Mouse (Mus musculus) embryonic facial prominence, embryonic 12.5 days (tissue): ENCODE results near the gene Tmem183a. TPM values are rescaled to one million over a fixed set of nuclear protein-coding genes. Genes with fewer than 3 reads are reported as not detected.

Source experiments
- ATAC-seq: fragments of 200-750 bp; cut with Nextera tagmentation; 2 replicates; pipeline ENCODE4 v1.8.0; 2017; ENCODE audit not compliant: insufficient number of reproducible peaks, insufficient read depth, low FRiP score, low TSS enrichment
- H3K27ac ChIP-seq: fragments of 300-500 bp; sonication (generic); 2 replicates; pipeline ENCODE4 v1.5.1; 2016; ENCODE audit warnings: mild to moderate bottlenecking
- H3K27me3 ChIP-seq: fragments of 300-500 bp; sonication (generic); 2 replicates; pipeline ENCODE4 v1.6.1; 2016; ENCODE audit warnings: mild to moderate bottlenecking, moderate library complexity
- H3K36me3 ChIP-seq: fragments of 300-500 bp; sonication (generic); 2 replicates; pipeline ENCODE4 v1.6.1; 2016; ENCODE audit warnings: mild to moderate bottlenecking
- H3K4me1 ChIP-seq: fragments of 300-500 bp; sonication (generic); 2 replicates; pipeline ENCODE4 v1.6.1; 2016
- H3K4me2 ChIP-seq: fragments of 300-500 bp; sonication (generic); replicated peaks from 2 replicates; pipeline ENCODE4 v1.6.1; 2016; ENCODE audit warnings: mild to moderate bottlenecking, moderate library complexity
- H3K4me3 ChIP-seq: fragments of 300-500 bp; sonication (generic); 2 replicates; pipeline ENCODE4 v1.5.1; 2016; ENCODE audit warnings: mild to moderate bottlenecking
- H3K9ac ChIP-seq: fragments of 300-500 bp; sonication (generic); 2 replicates; pipeline ENCODE4 v1.6.1; 2016; ENCODE audit warnings: mild to moderate bottlenecking, moderate library complexity
- H3K9me3 ChIP-seq: fragments of 300-500 bp; sonication (generic); 2 replicates; pipeline ENCODE4 v1.6.1; 2016; ENCODE audit warnings: mild to moderate bottlenecking, moderate library complexity
- WGBS: fragments of 180-500 bp; shearing (Covaris S2); methylation state at CpG from one replicate; pipeline ENCODE4 v1.1.7; 2016; 5-methylcytosine and 5-hydroxymethylcytosine counted together
- polyA plus RNA-seq: library from polyadenylated mRNA; unstranded; fragments of >200 nt; fragmentation: Nextera tagmentation; extraction: Ambion mirVana; gene quantifications from 2 replicates; pipeline ENCODE4 v1.2.1, GENCODE M21; 2016

The Tmem183a gene
- polyA plus RNA-seq, 1 experiment from 2014 or later = 102 TPM

DNA sequence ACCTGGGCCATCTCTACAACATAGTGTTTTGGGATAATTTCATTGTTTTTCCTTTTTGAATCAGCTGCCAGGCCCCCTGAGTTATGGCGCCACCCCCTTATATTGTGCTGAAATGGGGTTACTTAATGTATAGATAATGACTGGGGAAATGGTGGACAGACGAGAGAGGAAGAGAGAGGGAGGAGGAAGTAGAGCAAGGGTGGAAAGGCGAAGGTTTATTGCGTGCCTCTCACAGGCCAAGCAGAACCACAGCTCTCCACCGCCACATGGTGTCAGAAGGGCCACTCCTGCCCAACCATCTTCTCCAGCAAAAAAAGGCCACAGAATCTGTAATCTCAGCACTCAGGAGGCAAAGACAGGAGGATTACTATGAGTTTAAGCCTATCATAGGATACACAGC is 46.6 kb downstream of the Tmem183a start:
- Histone ChIP-seq H3K27me3 (no peaks in the 10 kb centered on the region), H3K4me2 (no peak overlapping the region), H3K4me3 (no peak overlapping the region), H3K36me3 (no peaks in the 10 kb centered on the region), H3K27ac (no peak overlapping the region), H3K9me3 (no peaks in the 10 kb centered on the region), H3K4me1 (no peaks in the 10 kb centered on the region), H3K9ac (no peak overlapping the region)
- no peak for ATAC-seq
- WGBS = 87% methylated on average over 5 of the region's 5 CpGs

DNA sequence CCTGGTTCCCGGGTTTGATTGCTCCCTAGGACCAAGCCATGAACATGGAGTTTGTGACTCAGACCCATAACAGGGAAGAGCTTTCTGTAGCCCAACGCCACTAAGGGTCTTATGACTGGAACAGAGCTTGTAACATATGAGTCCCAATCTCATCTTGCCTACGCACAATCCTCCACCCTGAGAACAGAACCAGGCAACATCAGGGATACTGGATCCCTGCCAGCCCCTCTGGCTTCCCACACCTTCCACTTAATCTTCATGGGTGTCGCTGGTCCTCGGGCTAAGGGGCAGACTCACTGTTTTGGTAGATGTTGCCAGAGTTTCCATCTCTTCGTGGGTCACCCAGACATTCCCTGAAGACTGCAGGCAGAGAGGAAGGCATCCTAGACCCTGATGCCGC is 50.0 kb downstream of the Tmem183a start:
- H3K9me3 ChIP-seq = no peaks in the 10 kb centered on the region
- H3K9ac ChIP-seq = no peak overlapping the region
- H3K36me3 ChIP-seq = no peaks in the 10 kb centered on the region
- H3K27ac ChIP-seq = no peak overlapping the region
- H3K4me2 ChIP-seq = no peak overlapping the region
- 93% methylated on average over 7 of the region's 7 CpGs for WGBS
- no peaks in the 10 kb centered on the region for H3K4me1 ChIP-seq
- ATAC-seq = no peak
- no peak overlapping the region for H3K4me3 ChIP-seq
- H3K27me3 ChIP-seq = no peaks in the 10 kb centered on the region

DNA sequence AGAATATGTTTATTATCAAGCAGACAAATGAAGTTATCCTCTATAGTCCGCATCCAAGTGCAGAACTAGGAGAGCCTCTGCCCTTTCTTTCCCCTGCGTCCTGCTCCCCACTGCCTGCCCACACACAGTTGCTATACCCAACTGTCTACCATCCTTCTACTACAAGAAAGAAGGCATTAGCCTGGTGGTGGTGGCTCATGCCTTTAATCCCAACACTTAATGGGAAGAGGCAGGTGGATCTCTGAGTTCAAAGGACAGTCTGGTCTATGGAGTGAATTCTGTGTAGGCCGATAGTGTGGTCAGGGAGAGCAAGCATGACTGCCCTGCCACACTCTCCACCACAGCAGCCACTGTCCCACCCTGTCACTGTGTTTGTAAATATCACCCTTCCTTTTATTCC is 51.0 kb downstream of the Tmem183a start:
- 87% methylated on average over 3 of the region's 3 CpGs for WGBS
- H3K4me1 ChIP-seq = no peaks in the 10 kb centered on the region
- no peak overlapping the region for H3K4me2 ChIP-seq
- H3K27me3 ChIP-seq = no peaks in the 10 kb centered on the region
- no peak overlapping the region for H3K4me3 ChIP-seq
- no peak overlapping the region for H3K9ac ChIP-seq
- ATAC-seq = no peak
- H3K36me3 ChIP-seq = no peaks in the 10 kb centered on the region
- H3K9me3 ChIP-seq = no peaks in the 10 kb centered on the region
- no peak overlapping the region for H3K27ac ChIP-seq

DNA sequence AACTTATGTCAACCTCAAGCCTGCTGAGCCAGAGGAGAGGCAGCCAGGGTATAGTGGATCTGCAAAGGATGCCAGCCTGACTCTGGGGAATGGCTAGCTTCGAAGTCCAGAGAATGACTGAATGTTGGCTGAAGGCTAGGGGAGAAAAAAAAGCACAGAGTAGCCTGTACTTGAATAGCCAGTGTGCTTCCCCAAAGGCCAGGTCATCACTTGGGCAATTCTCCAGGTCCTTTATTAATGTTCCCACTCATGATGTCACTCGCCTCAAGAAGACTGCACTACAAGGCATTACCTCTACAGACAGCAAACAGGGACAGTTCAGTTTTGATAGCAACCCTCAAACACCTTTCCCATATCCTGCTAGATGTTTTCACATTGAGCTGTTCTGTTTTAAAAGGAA is 51.5 kb downstream of the Tmem183a start:
- Histone ChIP-seq H3K4me2 (no peak overlapping the region), H3K4me3 (no peak overlapping the region), H3K36me3 (no peaks in the 10 kb centered on the region), H3K9me3 (no peaks in the 10 kb centered on the region), H3K9ac (no peak overlapping the region), H3K27me3 (no peaks in the 10 kb centered on the region), H3K4me1 (no peaks in the 10 kb centered on the region), H3K27ac (no peak overlapping the region)
- no peak for ATAC-seq
- 87% methylated on average over 2 of the region's 2 CpGs for WGBS

DNA sequence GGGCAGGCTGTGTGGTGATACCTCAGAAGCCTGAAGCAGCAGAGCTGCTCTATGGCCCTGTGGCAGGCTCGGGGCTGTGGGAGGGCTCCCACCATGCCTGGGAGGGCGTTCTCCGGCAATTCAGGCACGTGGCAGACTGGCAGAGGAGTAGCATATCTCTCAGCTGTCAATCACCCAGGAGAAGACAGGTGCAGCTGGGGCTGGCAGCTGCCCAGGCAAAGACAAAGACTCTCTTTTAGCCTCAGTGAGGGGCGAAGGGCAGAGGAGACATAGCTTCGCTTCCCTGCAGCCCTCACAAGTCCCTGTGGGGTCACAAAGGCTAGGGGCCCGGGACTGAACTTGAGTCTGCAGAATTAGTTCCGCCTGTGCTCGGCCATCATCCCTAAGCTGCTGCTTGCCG is 54.4 kb downstream of the Tmem183a start:
- Histone ChIP-seq H3K36me3 (peaks cover 6% of the 10 kb centered on the region; the same call in 1 of the 2 replicates), H3K4me3 (no peak overlapping the region), H3K27ac (no peak overlapping the region), H3K27me3 (no peaks in the 10 kb centered on the region), H3K4me2 (no peak overlapping the region), H3K9ac (no peak overlapping the region), H3K9me3 (no peaks in the 10 kb centered on the region), H3K4me1 (peaks cover 11% of the 10 kb centered on the region)
- 51% methylated on average over 10 of the region's 10 CpGs for WGBS
- ATAC-seq = peak; percentile 48; the same call in 1 of the 2 replicates

DNA sequence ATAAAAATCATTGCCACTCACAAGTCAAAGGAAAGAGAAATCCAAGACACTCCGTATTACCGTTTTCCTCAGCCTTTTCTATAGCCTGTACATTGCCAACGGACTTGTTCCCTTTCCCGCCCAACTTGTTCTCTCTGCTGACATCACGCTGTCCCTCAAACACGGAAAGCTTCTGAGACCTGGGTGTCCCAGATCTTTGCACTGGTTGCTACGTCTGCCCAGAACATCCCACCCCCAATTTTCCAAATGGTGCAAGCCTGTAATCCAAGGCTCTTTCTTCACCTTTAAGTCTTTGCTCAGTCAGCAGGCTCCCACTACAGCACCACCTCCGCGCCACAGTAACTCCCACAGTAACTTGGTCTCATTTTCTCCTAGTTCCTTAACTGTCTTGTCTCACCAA is 56.8 kb downstream of the Tmem183a start:
- WGBS = 92% methylated on average over 9 of the region's 9 CpGs
- no peak overlapping the region for H3K9ac ChIP-seq
- no peak overlapping the region for H3K4me3 ChIP-seq
- peaks cover 13% of the 10 kb centered on the region for H3K4me1 ChIP-seq
- no peaks in the 10 kb centered on the region for H3K9me3 ChIP-seq
- H3K27ac ChIP-seq = no peak overlapping the region
- peaks cover 6% of the 10 kb centered on the region; the same call in 1 of the 2 replicates for H3K36me3 ChIP-seq
- ATAC-seq = no peak
- peaks cover 11% of the 10 kb centered on the region for H3K27me3 ChIP-seq
- H3K4me2 ChIP-seq = no peak overlapping the region

DNA sequence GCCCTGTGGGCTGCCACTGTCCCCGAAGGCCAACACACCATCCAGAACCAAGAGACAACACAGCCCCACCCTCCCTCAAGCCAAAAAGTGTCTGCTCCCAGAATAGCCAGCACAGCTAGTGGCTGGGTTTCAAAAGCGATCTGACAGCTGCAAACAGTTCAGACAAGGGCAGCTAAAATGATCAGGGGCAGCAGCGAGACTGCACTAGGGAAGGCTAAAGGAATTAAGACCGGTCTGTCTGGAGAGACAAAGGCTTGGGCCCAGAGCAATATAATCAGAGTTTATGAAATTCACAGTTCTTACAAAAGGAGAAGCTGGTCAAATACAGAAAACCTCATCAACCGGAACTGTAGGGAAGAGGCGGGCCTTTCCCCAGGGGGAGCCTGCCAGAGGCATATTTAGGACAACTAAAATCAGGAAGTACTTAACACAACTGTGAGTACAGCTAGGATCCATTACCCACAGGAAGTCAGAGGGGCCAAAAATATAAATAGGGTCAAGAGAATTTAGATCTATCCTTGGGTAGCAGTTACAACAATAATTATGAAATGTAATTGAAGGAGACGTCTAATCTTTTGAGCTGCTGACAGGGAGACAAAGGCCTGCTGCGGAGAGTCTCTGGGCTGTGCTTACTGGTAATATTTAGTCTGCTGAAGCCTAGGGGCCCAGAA is 59.1 kb downstream of the Tmem183a start:
- Histone ChIP-seq H3K4me1 (peaks cover 24% of the 10 kb centered on the region), H3K36me3 (peaks cover 6% of the 10 kb centered on the region; the same call in 1 of the 2 replicates), H3K27ac (peak overlapping the region; percentile 81), H3K4me3 (no peak overlapping the region), H3K9ac (peak overlapping the region; percentile 15; the same call in 1 of the 2 replicates), H3K27me3 (peaks cover 34% of the 10 kb centered on the region), H3K9me3 (no peaks in the 10 kb centered on the region), H3K4me2 (no peak overlapping the region)
- 13% methylated on average over 8 of the region's 8 CpGs for WGBS
- ATAC-seq = no peak

DNA sequence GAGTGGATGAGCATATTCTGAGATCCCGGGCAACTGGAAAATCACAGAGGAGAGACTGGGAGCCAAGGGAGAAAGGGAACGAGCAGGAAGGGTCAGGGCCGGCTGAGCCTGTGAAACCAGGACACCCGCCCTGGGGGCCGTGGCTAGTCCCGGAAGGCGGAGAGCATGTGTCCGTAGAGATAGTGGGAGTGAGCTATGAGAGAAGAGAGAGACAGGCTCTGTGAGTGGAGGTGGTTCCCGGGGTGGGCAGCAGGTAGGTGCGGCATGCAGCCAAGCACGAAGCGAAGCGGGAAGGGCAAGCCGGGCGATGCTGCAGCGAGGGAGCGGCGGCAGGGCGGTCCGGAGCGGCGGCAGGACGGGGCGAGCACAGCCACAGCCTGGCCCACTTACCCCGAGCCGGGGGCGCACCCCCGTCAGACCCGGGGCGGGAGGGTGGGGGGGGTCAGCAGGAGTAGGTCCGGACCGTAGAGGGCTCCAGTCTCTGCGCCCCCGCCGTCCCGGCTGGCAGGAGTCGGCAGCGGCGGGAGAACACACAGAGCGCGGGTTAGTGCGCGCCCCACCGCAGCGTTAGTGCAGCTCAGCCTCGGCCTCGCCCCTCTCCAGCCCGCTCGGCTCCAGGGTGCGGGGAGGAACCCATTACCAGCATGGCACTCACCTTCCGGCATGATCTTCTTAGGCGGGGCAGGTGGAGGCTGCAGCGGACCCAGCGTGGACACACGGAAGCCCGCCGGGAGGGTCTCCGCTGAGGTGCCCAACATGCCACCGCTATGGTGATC is 63.0 kb downstream of the Tmem183a start:
- Histone ChIP-seq H3K4me2 (peak overlapping the region; percentile 94), H3K9ac (peak overlapping the region; percentile 71), H3K9me3 (no peaks in the 10 kb centered on the region), H3K4me3 (peak overlapping the region; percentile 47), H3K27me3 (peaks cover 44% of the 10 kb centered on the region), H3K27ac (no peak overlapping the region), H3K36me3 (no peaks in the 10 kb centered on the region), H3K4me1 (peaks cover 24% of the 10 kb centered on the region)
- 8% methylated on average over 44 of the region's 59 CpGs for whole genome bisulfite sequencing
- ATAC-seq = peak; percentile 54; the same call in 1 of the 2 replicates

DNA sequence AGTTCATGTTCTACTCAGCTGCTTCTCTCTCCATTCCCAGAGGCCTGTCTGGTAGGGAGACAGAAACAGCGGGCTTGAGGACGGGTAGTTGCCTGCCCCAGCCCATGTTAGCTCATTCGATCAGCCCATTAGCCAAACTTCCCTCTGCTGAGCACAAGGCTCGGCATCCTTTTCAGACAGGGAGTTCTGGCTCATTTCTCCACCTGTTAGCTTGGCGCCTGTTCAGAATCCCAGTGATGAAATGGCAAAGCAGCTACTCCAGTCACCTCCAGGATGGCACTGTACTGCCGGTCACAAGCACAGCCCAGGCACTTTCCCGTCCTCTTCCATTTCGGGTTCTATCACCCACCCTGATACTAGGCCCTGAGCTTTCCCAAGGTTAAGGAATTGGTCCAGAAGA is 64.5 kb downstream of the Tmem183a start:
- Histone ChIP-seq H3K27me3 (peaks cover 44% of the 10 kb centered on the region), H3K9ac (no peak overlapping the region), H3K9me3 (no peaks in the 10 kb centered on the region), H3K4me2 (no peak overlapping the region), H3K27ac (no peak overlapping the region), H3K36me3 (no peaks in the 10 kb centered on the region), H3K4me3 (no peak overlapping the region), H3K4me1 (peaks cover 12% of the 10 kb centered on the region)
- WGBS = 85% methylated on average over 8 of the region's 8 CpGs
- no peak for ATAC-seq

Other genes with a start within 250 kb of the Tmem183a start
- gene Chil1, start 179.8 kb downstream of the Tmem183a start, polyA plus RNA-seq = 1.9 and 3.6 TPM in 2 replicates
- gene Mybph, start 168.5 kb downstream of the Tmem183a start, polyA plus RNA-seq = 19.9 and 28.3 TPM in 2 replicates
- 1.7 and 2.1 TPM in 2 replicates for gene Adora1, start 126.5 kb downstream of the Tmem183a start, polyA plus RNA-seq
- 62.9 and 76.2 TPM in 2 replicates for gene Myog, start 72.0 kb downstream of the Tmem183a start, polyA plus RNA-seq
- gene Ppfia4, start 29.1 kb downstream of the Tmem183a start, polyA plus RNA-seq = 7.0 TPM in 2 replicates
- gene 4933406M09Rik, start 24.0 kb upstream of the Tmem183a start, polyA plus RNA-seq = not detected in 2 replicates
- 38.0 and 39.5 TPM in 2 replicates for gene Cyb5r1, start 43.6 kb upstream of the Tmem183a start, polyA plus RNA-seq
- 76.0 and 78.1 TPM in 2 replicates for gene Adipor1, start 53.4 kb upstream of the Tmem183a start, polyA plus RNA-seq
- gene Klhl12, start 93.6 kb upstream of the Tmem183a start, polyA plus RNA-seq = 33.5 and 34.9 TPM in 2 replicates
- gene Rabif, start 132.7 kb upstream of the Tmem183a start, polyA plus RNA-seq = 38.4 TPM in 2 replicates
- 0.12 TPM in 1 of 2 replicates, not detected in the other for gene Mgat4e, start 187.7 kb upstream of the Tmem183a start, polyA plus RNA-seq
- gene Kdm5b, start 198.2 kb upstream of the Tmem183a start, polyA plus RNA-seq = 99.5 and 100 TPM in 2 replicates